In the genomic region with DNA sequence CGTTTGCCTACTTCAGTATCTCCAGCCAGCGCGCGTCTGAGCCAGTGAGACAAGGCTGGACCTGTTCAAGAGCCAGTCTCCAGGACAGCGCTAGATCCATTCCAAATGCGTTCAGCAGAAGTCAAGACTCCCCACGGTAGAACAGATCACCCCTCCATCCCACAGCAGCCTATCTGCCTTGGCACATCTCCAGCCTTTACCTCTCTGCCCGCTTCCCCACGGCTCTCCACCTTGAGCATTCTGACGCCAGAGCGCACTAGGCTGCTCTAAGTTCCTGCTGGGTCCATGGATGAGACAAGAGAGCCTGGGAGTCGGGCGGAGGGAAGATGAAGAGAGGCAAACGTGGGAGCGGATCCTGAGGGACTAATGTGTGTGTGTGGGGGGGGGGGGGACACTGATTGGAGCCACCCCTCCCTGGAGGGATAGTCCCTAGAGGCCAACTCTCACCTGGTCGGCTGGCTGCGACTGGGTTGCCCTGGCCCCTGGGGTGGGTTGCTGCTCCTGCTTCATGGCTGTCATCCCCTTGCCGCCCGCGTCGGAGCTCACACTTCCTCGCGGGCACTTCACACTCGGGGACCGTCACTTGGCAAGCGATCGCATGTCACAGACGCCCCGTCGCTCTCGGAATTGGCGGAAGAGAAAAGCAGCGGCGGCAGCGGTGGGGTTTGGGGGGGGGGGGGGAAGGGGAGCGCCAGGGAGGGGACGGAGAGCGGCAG, we compare ENCODE assay signal across 8 mouse cellular contexts. TPM values are rescaled to one million over a fixed set of nuclear protein-coding genes. Genes with fewer than 3 reads are reported as not detected.
DNase-seq lines count a peak whose midpoint lies in the region; ATAC-seq lines count a peak whose summit lies in the region.

Gene Dpp10 (minus strand): TSS at position 635 of the 716 bp plus-strand sequence.

- H3K9me3 ChIP-seq in hindbrain, embryonic 11.5 days (ENCODE audit: control insufficient read depth, low read length) = no peaks in the 10 kb centered on the region
- no peaks in the 10 kb centered on the region for H3K9me3 ChIP-seq in limb, embryonic 15.5 days

- no peaks in the 10 kb centered on the region for H3K36me3 ChIP-seq in hindbrain, embryonic 11.5 days (ENCODE audit: control insufficient read depth, insufficient read depth, low read length)
- no peaks in the 10 kb centered on the region for H3K36me3 ChIP-seq in limb, embryonic 15.5 days

- H3K27me3 ChIP-seq in hindbrain, embryonic 11.5 days (ENCODE audit: control insufficient read depth, insufficient read depth, low read length) = peaks cover 19% of the 10 kb centered on the region
- H3K27me3 ChIP-seq in limb, embryonic 15.5 days = peaks cover 42% of the 10 kb centered on the region

- peak within 1 kb of the TSS; percentile 55 for H3K4me3 ChIP-seq in hindbrain, embryonic 11.5 days (ENCODE audit: low read depth, low read length)
- peak within 1 kb of the TSS; percentile 42 for H3K4me3 ChIP-seq in limb, embryonic 15.5 days

- no peak within 1 kb of the TSS for H3K27ac ChIP-seq in hindbrain, embryonic 11.5 days (ENCODE audit: low read depth, low read length)
- no peak within 1 kb of the TSS for H3K27ac ChIP-seq in limb, embryonic 15.5 days

- WGBS in hindbrain, embryonic 11.5 days = 1% methylated on average over 27 of the region's 38 CpGs
- under 1% methylated on average over 33 of the region's 38 CpGs for WGBS in limb, embryonic 15.5 days

- H3K4me2 ChIP-seq in hindbrain, embryonic 11.5 days (replicated peaks; ENCODE audit: low read depth, low read length) = peak within 1 kb of the TSS; percentile 89
- H3K4me2 ChIP-seq in limb, embryonic 15.5 days = peak within 1 kb of the TSS; percentile 87

- DNase-seq in layer of hippocampus, adult 18-20 months (ENCODE audit: low spot score in 2 of 2) = peak in 1 of 2 experiments; percentile 11
- no peak for DNase-seq in layer of hippocampus, adult 9-11 months
- peak; percentile 67 to 68 for DNase-seq in cerebellum, postnatal 10 days
- DNase-seq in hindbrain, embryonic 11.5 days (ENCODE audit: low spot score) = peak; percentile 46
- peak; percentile 53 for DNase-seq in right cerebral cortex, postnatal 14 days
- DNase-seq in gastrocnemius, postnatal 10 days = no peak

- H3K9ac ChIP-seq in hindbrain, embryonic 11.5 days (ENCODE audit: low read depth, low read length) = peak within 1 kb of the TSS; percentile 45
- no peak within 1 kb of the TSS for H3K9ac ChIP-seq in limb, embryonic 15.5 days

- peak; percentile 72 for ATAC-seq in hindbrain, embryonic 11.5 days (ENCODE audit: low FRiP score)
- ATAC-seq in limb, embryonic 15.5 days (ENCODE audit: insufficient number of reproducible peaks, low FRiP score, low TSS enrichment, low read depth) = 0 out of 2 replicates have a peak, but pooled peaks have one; percentile 7
- no peak for ATAC-seq in megakaryocyte, adult 5-6 weeks (ENCODE audit: poor library complexity, severe bottlenecking)

- no peaks in the 10 kb centered on the region for H3K4me1 ChIP-seq in hindbrain, embryonic 11.5 days (replicated peaks; ENCODE audit: control insufficient read depth, insufficient read depth, low read length)
- H3K4me1 ChIP-seq in limb, embryonic 15.5 days = peaks cover 13% of the 10 kb centered on the region

RNA-seq across cellular contexts. Expression of gene Dpp10, which starts in this region (rescaled TPM):
- total RNA-seq in layer of hippocampus, adult 18-20 months (2021) = 10 to 100 TPM; 36.0 to 38.7 TPM
- polyA plus RNA-seq in hindbrain, embryonic 11.5 days (2014; fragmentation: Nextera tagmentation; extraction: Ambion mirVana) = 0.96 and 0.97 TPM in 2 replicates
- 0.34 and 0.46 TPM in 2 replicates for polyA plus RNA-seq in limb, embryonic 15.5 days (2015; fragmentation: Nextera tagmentation; extraction: Ambion mirVana)
- under 1 TPM; 0.16 to 0.47 TPM for total RNA-seq in gastrocnemius, postnatal 10 days (2021)
- not detected in 2 replicates for total RNA-seq in megakaryocyte, adult 5-6 weeks (2015)
- not detected in 2 replicates for total RNA-seq in megakaryocyte, adult 5-6 weeks (2017)

Comparison
In these comparisons a context has a peak if more than half of its experiments do, and no peak if none do; other contexts are left out.
1. RNA of gene Dpp10 (total RNA-seq): 36.0 to 38.7 TPM in layer of hippocampus, adult 18-20 months; 0.16 to 0.47 TPM in gastrocnemius, postnatal 10 days and not detected in megakaryocyte, adult 5-6 weeks; every median in the first group is over 10 times any median in the second.
2. Peak in DNase-seq, ATAC-seq, H3K4me3 ChIP-seq, H3K9ac ChIP-seq and H3K4me2 ChIP-seq in hindbrain, embryonic 11.5 days; RNA of the gene not detected or under 1 TPM.
3. Peak in ATAC-seq, H3K4me3 ChIP-seq and H3K4me2 ChIP-seq in limb, embryonic 15.5 days; RNA of the gene not detected or under 1 TPM.
4. DNase-seq: peak in cerebellum, postnatal 10 days (2 of 2) and right cerebral cortex, postnatal 14 days (single experiment); none in layer of hippocampus, adult 9-11 months (single experiment) and gastrocnemius, postnatal 10 days (single experiment).